Mouse (Mus musculus) intestine, embryonic 15.5 days (tissue): Measurements from ENCODE around the gene Rspo3. TPM values are rescaled to one million over a fixed set of nuclear protein-coding genes. Genes with fewer than 3 reads are reported as not detected.

Experiments used
- ATAC-seq: fragments of 200-750 bp; cut with Nextera tagmentation; 2 replicates; pipeline ENCODE4 v1.8.0; 2017; ENCODE audit warnings: moderate TSS enrichment, moderate library complexity
- H3K27ac ChIP-seq: fragments of 300-500 bp; sonication (generic); 2 replicates; pipeline ENCODE4 v1.5.1; 2015; ENCODE audit warnings: mild to moderate bottlenecking, inconsistent platforms
- H3K27me3 ChIP-seq: fragments of 300-500 bp; sonication (generic); replicated peaks from 2 replicates; pipeline ENCODE4 v1.6.1; 2015; ENCODE audit warnings: inconsistent platforms
- H3K36me3 ChIP-seq: fragments of 300-500 bp; sonication (generic); 2 replicates; pipeline ENCODE4 v1.6.1; 2015; ENCODE audit warnings: inconsistent platforms
- H3K4me1 ChIP-seq: fragments of 300-500 bp; sonication (generic); replicated peaks from 2 replicates; pipeline ENCODE4 v1.6.1; 2015; ENCODE audit warnings: inconsistent platforms
- H3K4me2 ChIP-seq: fragments of 300-500 bp; sonication (generic); replicated peaks from 2 replicates; pipeline ENCODE4 v1.6.1; 2015; ENCODE audit warnings: mild to moderate bottlenecking, inconsistent platforms
- H3K4me3 ChIP-seq: fragments of 300-500 bp; sonication (generic); replicated peaks from 2 replicates; pipeline ENCODE4 v1.5.1; 2015; ENCODE audit warnings: inconsistent platforms
- H3K9ac ChIP-seq: fragments of 300-500 bp; sonication (generic); 2 replicates; pipeline ENCODE4 v1.6.1; 2015; ENCODE audit warnings: inconsistent platforms
- H3K9me3 ChIP-seq: fragments of 300-500 bp; sonication (generic); 2 replicates; pipeline ENCODE4 v1.6.1; 2016; ENCODE audit warnings: inconsistent platforms
- WGBS: fragments of 180-500 bp; shearing (Covaris S2); methylation state at CpG from one replicate; pipeline ENCODE4 v1.1.7; 2015; 5-methylcytosine and 5-hydroxymethylcytosine counted together
- polyA plus RNA-seq: library from polyadenylated mRNA; unstranded; fragments of >200 nt; fragmentation: Nextera tagmentation; extraction: Ambion mirVana; gene quantifications from 2 replicates; pipeline ENCODE4 v1.2.1, GENCODE M21; 2015

Gene Rspo3
- polyA plus RNA-seq, 1 experiment from 2014 or later, result 13.6 TPM

DNA sequence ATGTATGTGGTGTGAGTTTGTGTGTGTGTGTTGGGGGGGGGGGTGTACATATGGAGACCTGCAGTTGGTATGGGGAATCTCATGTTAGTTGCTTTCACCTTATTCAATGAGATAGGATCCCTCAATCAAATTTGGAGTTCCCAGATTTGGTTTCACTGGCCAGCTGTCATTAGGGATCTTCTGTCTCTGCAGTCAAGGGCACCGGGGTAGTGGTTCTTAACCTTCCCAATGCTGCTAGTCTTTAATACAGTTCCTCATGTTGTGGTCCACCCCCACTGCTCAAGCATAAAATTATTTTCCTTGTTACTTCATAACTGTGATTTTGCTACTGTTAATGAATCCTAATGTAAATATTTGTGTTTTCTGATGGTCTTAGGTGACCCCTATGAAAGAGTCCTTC, 22.1 kb downstream of the Rspo3 start:
- Histone ChIP-seq H3K27ac (no peak overlapping the region), H3K4me3 (no peak overlapping the region), H3K4me1 (no peaks in the 10 kb centered on the region), H3K36me3 (no peaks in the 10 kb centered on the region), H3K4me2 (no peak overlapping the region), H3K9ac (no peak overlapping the region), H3K9me3 (no peaks in the 10 kb centered on the region), H3K27me3 (no peaks in the 10 kb centered on the region)
- no peak for ATAC-seq
- WGBS, result 91% methylated on average over 1 of the region's 1 CpGs

DNA sequence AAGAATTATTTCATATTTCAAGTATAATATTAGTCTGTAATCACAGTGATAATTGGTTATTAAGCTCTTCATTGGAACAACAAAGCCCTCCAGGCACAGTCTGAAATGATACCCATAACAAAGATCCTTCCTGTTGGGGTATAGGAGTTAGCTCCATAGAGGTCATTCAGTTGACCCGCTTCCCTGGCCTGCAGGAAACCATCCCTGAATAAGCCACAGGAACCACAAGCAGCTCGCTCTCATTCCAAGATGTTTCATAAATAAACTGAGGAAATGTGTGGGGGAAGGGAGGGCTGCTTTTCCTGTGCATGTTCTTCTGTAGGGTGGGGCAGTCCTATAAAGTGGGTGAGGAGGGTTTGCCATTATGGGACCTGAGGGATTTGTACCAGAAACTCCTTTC, 27.5 kb downstream of the Rspo3 start:
- ATAC-seq, result no peak
- 51% methylated on average over 2 of the region's 2 CpGs for WGBS

DNA sequence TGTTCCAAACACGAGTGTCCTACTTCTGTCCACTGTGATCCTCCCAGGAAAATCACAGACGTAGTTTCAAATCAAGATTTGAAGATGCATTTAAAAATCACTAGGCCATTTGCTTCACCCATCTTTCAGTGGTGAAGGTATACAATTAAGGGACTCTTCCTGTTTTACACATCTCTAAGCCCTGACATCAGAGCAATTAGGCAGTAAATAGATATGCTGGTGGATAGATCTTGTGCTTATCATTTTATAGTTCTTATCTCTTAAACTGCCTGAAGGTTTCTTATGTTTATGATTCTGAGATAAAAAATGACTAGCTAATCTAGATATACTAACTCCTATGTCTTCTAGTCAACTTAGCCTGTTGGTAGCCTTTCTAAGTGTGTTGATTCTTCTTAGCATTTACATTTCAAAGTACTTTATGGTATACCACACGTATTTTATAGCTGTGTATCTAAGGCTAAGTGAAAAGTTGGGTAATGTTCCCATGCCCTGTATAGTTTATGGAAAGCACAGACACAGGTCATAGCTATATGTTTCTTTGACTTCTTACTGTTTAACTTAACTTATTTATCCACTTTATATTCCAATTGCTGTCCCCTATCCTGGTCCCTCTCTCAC, 38.4 kb downstream of the Rspo3 start:
- Histone ChIP-seq H3K27me3 (no peaks in the 10 kb centered on the region), H3K4me2 (no peak overlapping the region), H3K36me3 (no peaks in the 10 kb centered on the region), H3K4me1 (no peaks in the 10 kb centered on the region), H3K9ac (no peak overlapping the region), H3K27ac (no peak overlapping the region), H3K9me3 (no peaks in the 10 kb centered on the region), H3K4me3 (no peak overlapping the region)
- WGBS, result 67% methylated on average over 3 of the region's 3 CpGs
- ATAC-seq, result peak; percentile 73

More for the DNA sequence above, 27.5 kb downstream of the Rspo3 start:
- Histone ChIP-seq H3K9ac (no peak overlapping the region), H3K4me3 (no peak overlapping the region), H3K27me3 (no peaks in the 10 kb centered on the region), H3K4me2 (no peak overlapping the region), H3K4me1 (no peaks in the 10 kb centered on the region), H3K27ac (no peak overlapping the region), H3K36me3 (no peaks in the 10 kb centered on the region), H3K9me3 (no peaks in the 10 kb centered on the region)

DNA sequence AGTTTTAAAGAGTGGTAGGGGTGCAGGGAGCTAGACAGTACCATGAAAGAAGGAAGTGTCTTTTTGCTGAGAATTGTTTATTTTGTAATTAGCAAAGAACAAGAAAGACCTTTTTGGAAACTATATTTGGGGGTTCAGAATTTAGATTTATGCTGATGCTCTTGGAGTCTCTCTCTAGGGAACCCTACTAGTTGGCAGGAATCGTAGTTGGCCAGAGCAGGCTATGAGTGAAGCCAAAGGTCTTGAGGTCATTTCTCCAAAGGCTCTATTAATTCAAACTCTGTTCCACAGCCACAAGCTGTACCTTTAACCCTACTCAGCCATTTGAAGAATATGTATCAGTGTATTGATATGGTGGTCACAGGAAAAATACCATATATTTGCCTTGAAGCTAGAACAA, 41.7 kb downstream of the Rspo3 start:
- Histone ChIP-seq H3K4me2 (no peak overlapping the region), H3K27me3 (no peaks in the 10 kb centered on the region), H3K9me3 (no peaks in the 10 kb centered on the region), H3K27ac (no peak overlapping the region), H3K4me1 (no peaks in the 10 kb centered on the region), H3K4me3 (no peak overlapping the region), H3K36me3 (no peaks in the 10 kb centered on the region), H3K9ac (no peak overlapping the region)
- ATAC-seq, result no peak
- WGBS, result 86% methylated on average over 1 of the region's 1 CpGs

DNA sequence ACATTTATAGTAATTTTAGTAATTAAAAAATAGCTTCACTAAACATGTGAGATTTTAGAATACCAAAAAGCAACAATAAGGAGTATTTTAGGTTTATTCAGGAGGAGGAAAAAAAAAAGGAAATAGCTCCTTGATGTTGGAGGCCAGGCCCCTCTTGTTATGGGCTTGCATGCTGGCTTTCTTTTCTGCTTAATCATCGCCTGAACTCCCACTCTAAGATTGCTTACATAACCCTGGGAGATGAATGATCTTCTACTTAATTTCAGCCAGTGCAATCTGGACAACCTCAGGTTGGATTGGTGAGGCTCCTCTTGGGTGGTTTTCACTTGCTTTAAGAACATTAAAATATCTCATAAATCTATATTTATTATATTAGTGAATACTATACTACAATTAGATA, 54.7 kb downstream of the Rspo3 start:
- 34% methylated on average over 1 of the region's 1 CpGs for WGBS
- H3K9me3 ChIP-seq, result no peaks in the 10 kb centered on the region
- no peak for ATAC-seq

DNA sequence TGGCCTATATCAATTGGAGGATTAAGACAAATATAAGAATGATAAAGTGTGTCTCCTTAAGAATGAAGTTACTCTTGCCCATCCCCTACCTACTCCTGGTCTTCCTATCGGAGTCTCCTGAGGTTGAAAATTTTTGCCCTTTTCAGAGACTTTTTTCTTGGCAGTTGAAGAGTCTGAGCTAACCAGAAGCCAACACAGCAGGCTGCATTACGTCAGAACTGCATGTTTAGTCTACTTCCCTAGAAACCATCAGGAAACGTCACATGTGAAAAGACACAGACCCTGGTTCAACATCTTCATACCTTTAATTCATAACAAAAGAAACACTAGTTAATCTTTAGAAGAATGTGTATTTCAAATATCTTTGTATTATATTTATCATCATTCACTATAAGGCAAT, 56.3 kb downstream of the Rspo3 start:
- no peak overlapping the region for H3K9ac ChIP-seq
- no peaks in the 10 kb centered on the region for H3K27me3 ChIP-seq
- no peaks in the 10 kb centered on the region for H3K36me3 ChIP-seq
- H3K27ac ChIP-seq, result no peak overlapping the region
- no peaks in the 10 kb centered on the region for H3K9me3 ChIP-seq
- H3K4me3 ChIP-seq, result no peak overlapping the region
- 46% methylated on average over 3 of the region's 3 CpGs for WGBS
- ATAC-seq, result 0 out of 2 replicates have a peak, but pooled peaks have one; percentile 36
- H3K4me1 ChIP-seq, result no peaks in the 10 kb centered on the region
- H3K4me2 ChIP-seq, result no peak overlapping the region

More for the DNA sequence above, 54.7 kb downstream of the Rspo3 start:
- Histone ChIP-seq H3K36me3 (no peaks in the 10 kb centered on the region), H3K27ac (no peak overlapping the region), H3K4me1 (no peaks in the 10 kb centered on the region), H3K4me2 (no peak overlapping the region), H3K27me3 (no peaks in the 10 kb centered on the region), H3K4me3 (no peak overlapping the region), H3K9ac (no peak overlapping the region)

DNA sequence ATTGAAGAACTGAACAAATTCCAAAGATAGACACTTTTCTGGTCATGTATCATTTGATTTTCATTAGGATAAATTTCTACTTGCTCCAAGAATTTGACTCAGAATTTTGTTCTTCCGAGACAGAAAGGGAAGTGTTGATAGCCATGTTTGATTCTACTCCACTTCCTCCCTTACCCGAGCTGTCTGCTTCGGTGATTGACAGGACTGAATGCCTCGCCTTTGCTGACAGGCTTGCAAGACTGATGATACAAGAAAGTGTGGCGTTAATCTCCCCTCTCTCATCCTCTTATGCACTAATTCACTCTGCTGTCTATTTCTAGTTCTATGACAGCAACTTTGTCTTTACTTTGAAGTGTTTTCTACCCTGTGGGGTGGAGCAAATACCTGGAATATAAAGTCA, 65.2 kb downstream of the Rspo3 start:
- H3K4me2 ChIP-seq, result no peak overlapping the region
- H3K4me1 ChIP-seq, result no peaks in the 10 kb centered on the region
- no peaks in the 10 kb centered on the region for H3K9me3 ChIP-seq
- no peak overlapping the region for H3K9ac ChIP-seq
- no peaks in the 10 kb centered on the region for H3K36me3 ChIP-seq
- no peak overlapping the region for H3K4me3 ChIP-seq
- 70% methylated on average over 5 of the region's 5 CpGs for WGBS
- no peaks in the 10 kb centered on the region for H3K27me3 ChIP-seq
- no peak for ATAC-seq
- H3K27ac ChIP-seq, result no peak overlapping the region

DNA sequence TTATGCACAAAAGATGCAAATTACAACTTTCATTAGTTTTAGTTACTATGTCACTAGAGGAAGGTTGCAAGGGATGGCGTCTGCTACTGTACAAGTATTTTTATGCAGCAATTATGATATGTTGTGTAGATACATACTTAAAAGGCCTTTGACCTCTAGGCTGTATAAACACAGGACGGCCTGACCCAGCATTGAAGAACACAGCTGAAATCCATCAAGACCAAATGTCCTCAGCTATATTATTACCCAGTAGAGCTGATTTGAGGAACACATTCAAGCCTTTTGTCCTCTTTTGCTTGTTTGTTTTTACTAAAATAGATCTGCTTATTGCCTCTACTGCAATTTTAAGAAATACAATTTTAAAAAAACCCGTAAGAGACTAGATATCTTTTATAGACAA, 75.6 kb downstream of the Rspo3 start:
- Histone ChIP-seq H3K4me2 (no peak overlapping the region), H3K9me3 (no peaks in the 10 kb centered on the region), H3K27ac (no peak overlapping the region), H3K27me3 (no peaks in the 10 kb centered on the region), H3K4me1 (no peaks in the 10 kb centered on the region), H3K4me3 (no peak overlapping the region), H3K36me3 (no peaks in the 10 kb centered on the region), H3K9ac (no peak overlapping the region)
- no peak for ATAC-seq
- WGBS, result 58% methylated on average over 3 of the region's 3 CpGs

DNA sequence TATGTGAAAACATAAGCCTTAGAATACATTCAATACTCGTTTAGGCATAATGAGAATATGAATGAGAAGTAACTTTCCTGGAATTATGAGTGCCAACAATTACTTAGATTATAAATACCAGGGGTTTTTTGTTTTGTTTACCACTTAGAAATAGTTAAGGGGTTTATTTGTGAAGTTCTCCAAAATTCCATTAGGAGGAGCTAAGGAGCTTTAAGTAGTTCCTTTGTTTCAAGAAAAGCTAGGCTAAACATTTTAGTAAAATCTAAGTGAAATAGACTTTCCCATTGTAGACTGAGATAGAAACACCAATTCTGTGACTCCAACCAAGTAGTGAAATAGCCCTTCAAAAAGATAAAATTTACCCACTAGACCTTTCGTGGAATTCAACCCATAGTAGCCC, 76.0 kb downstream of the Rspo3 start:
- WGBS, result 72% methylated on average over 2 of the region's 2 CpGs
- Histone ChIP-seq H3K27ac (no peak overlapping the region), H3K4me1 (no peaks in the 10 kb centered on the region), H3K4me3 (no peak overlapping the region), H3K9me3 (no peaks in the 10 kb centered on the region), H3K9ac (no peak overlapping the region), H3K4me2 (no peak overlapping the region), H3K36me3 (no peaks in the 10 kb centered on the region), H3K27me3 (no peaks in the 10 kb centered on the region)
- no peak for ATAC-seq

DNA sequence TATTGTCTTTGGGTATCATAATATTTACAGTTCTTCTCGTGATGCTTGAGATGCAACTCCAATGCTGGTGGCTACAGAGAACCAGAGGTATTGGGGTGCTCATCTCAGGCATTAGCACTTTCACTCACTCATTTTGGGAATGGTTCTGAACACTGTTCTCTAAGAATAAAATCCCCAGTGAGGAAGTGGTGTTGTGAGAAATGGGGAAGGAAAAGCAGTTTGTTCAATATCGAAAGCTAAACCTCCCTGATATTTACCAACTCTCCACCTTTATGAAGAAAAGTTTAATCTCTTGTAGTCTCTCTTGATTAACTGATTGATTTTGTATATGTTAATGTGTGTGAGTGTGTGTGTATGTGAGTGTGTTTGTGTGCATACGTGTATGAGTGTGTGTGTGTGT, 90.6 kb downstream of the Rspo3 start:
- Histone ChIP-seq H3K4me1 (no peaks in the 10 kb centered on the region), H3K27me3 (no peaks in the 10 kb centered on the region), H3K36me3 (no peaks in the 10 kb centered on the region), H3K9ac (no peak overlapping the region), H3K9me3 (no peaks in the 10 kb centered on the region), H3K27ac (no peak overlapping the region), H3K4me3 (no peak overlapping the region), H3K4me2 (no peak overlapping the region)
- WGBS, result 71% methylated on average over 3 of the region's 3 CpGs
- no peak for ATAC-seq

DNA sequence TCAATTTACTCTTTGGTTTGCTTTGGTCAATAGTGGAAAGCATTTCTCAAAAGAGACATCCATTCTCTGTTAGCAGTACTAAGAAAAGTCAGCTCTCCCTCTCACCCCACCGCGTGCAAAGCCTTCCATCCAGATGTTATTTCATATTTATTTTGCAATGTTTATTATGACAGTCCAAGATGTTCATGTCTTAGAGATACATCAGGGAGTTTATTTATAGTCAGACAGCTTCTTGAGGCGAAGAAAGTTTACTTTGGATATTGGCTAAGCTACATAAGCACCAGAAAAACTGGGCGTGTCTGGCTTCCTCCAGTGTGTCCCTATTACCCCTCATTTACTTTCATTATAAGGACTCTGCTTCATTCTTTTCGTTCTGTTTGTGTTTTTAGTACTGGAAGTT, 94.4 kb downstream of the Rspo3 start:
- Histone ChIP-seq H3K9me3 (no peaks in the 10 kb centered on the region), H3K4me3 (no peak overlapping the region), H3K36me3 (no peaks in the 10 kb centered on the region), H3K4me1 (no peaks in the 10 kb centered on the region), H3K27ac (no peak overlapping the region), H3K27me3 (no peaks in the 10 kb centered on the region), H3K4me2 (no peak overlapping the region), H3K9ac (no peak overlapping the region)
- WGBS, result 49% methylated on average over 5 of the region's 5 CpGs
- ATAC-seq, result peak; percentile 75

DNA sequence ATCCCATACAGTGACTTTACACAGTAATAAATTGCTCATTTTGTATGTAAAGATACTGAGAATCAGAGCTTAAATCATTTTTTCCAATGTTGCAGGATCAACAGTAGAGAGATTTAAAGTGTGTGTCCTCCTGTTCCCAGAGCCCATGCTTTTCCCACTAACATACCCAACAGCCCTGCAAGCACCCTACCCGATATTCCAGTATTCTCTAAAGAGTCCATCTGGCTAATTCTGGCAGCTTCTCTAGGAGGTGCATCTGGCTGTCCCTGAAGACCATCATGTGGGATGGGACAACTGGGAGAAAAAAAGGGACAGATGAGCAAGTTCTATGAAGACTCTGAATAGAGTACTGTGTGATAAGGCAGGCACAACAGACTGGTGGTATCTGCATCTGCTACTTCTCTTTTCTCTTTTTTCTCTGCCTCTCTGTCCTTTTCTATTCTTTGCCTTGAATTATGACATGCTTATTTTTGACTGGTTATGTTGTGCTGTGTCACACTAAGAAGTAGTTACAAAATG, 102.7 kb downstream of the Rspo3 start:
- no peaks in the 10 kb centered on the region for H3K27me3 ChIP-seq
- H3K4me2 ChIP-seq, result no peak overlapping the region
- H3K9ac ChIP-seq, result no peak overlapping the region
- no peak for ATAC-seq
- no peaks in the 10 kb centered on the region for H3K36me3 ChIP-seq
- no peak overlapping the region for H3K27ac ChIP-seq
- no peak overlapping the region for H3K4me3 ChIP-seq
- WGBS, result 82% methylated on average over 1 of the region's 1 CpGs
- H3K4me1 ChIP-seq, result no peaks in the 10 kb centered on the region
- no peaks in the 10 kb centered on the region for H3K9me3 ChIP-seq

DNA sequence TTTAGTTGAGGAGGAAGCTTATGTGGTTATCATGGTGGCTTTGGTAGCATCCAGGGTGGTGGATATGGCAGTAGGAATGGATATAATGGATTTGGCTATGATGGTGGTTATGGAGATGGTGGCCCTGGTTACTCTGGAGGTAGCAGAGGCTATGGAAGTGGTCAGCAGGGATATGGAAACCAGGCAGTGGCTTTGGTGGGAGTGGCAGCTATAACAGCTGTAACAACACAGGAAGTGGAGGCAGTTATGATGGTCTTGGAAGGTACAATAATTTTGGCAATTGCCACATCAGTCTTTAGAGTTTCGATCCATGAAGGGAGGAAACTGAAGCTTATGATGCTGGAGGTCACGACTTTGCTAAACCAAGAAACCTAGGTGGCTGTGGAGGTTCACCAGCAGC, 109.0 kb downstream of the Rspo3 start:
- Histone ChIP-seq H3K4me1 (no peaks in the 10 kb centered on the region), H3K36me3 (no peaks in the 10 kb centered on the region), H3K9me3 (no peaks in the 10 kb centered on the region), H3K9ac (no peak overlapping the region), H3K27ac (no peak overlapping the region), H3K27me3 (no peaks in the 10 kb centered on the region), H3K4me3 (no peak overlapping the region), H3K4me2 (no peak overlapping the region)
- no peak for ATAC-seq
- 80% methylated on average over 2 of the region's 2 CpGs for WGBS
